Mouse (Mus musculus) ovary, adult 10 weeks (tissue): ENCODE data around the gene Prr12. TPM values are rescaled to one million over a fixed set of nuclear protein-coding genes. Genes with fewer than 3 reads are reported as not detected.

ENCODE experiments used
- polyA plus RNA-seq: library from polyadenylated mRNA; stranded (reverse); fragments of 350-450 nt; fragmentation: Illumina TruSeq; extraction: RNeasy Lipid Tissue Mini Kit (QIAGEN cat#74804); gene quantifications from one replicate; pipeline ENCODE4 v1.2.3, GENCODE M21; 2014

Prr12 gene
- 0.40 TPM for polyA plus RNA-seq

DNA sequence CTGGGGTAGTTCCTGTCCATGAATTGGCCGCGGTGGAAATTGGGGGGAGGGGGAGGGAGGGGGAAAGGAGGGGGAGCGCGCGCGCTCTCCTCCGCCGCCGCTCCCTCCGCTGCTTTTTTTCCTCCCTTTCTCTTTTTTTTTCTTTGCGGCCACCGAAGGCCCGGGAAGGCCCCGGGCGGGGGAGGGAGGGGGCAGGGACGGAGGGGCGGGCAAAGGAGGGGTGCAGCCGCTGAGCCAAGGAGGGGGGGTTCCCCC is at the start of gene Prr12:
Gene Prr12, minus strand, starts transcription at position 20 of the 255 bp plus-strand sequence.

DNA sequence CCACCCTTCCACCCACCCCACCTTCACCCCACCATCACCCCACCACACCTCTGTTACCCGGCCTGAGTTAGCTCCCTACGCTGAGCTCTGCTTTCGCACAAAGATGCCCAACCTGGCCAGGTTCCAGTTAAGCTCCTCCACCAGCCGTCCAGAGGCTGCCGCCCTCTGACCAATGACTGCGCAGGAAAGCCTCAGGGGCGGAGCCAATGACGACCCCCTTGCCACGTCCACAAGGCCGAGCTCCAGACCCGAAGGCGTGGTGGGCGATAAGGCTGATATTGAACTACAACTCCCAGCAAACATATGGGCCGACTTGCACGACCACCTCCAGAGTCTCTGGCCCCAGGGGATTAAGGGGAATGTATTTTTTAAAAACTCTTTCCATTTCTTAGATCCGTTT is 39.4 kb upstream of the Prr12 start, which contains the start of gene Rcn3:
Gene Rcn3, minus strand, starts transcription at position 174 of the 400 bp plus-strand sequence.

DNA sequence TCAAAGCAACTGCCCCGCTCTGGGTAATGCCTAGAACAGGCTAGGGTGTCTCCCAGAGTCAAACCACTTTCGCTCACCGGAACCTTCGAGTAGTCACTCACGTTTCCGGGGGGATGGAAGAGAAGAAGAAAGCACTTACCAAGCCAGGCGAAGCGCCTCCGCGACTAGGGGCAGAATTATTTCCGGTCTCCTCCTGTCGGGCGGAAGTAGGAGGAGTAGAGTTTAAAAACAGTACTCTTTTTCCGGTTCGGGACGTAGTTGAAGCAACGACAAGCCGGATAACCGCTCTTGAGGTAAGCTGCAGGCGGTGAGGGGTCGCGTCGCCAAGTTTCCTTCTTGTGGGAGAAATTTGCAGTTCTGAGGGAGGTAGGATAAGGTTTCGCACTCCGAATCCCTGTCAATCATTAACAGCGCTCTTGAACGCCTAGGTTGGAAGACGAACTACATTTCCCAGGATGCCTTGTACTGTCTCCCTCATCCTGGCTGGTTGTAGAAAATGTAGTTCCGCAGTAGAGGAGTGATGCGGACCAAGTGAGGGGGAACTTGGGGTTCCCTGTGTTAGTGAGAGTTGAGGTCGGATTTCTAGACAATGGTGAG is 9.7 kb upstream of the Prr12 start, which contains the start of the genes Nosip and Prrg2:
Gene Nosip, plus strand, starts transcription at position 191 of the 597 bp plus-strand sequence.
Gene Prrg2, minus strand, starts transcription at position 439 of the 597 bp plus-strand sequence.

DNA sequence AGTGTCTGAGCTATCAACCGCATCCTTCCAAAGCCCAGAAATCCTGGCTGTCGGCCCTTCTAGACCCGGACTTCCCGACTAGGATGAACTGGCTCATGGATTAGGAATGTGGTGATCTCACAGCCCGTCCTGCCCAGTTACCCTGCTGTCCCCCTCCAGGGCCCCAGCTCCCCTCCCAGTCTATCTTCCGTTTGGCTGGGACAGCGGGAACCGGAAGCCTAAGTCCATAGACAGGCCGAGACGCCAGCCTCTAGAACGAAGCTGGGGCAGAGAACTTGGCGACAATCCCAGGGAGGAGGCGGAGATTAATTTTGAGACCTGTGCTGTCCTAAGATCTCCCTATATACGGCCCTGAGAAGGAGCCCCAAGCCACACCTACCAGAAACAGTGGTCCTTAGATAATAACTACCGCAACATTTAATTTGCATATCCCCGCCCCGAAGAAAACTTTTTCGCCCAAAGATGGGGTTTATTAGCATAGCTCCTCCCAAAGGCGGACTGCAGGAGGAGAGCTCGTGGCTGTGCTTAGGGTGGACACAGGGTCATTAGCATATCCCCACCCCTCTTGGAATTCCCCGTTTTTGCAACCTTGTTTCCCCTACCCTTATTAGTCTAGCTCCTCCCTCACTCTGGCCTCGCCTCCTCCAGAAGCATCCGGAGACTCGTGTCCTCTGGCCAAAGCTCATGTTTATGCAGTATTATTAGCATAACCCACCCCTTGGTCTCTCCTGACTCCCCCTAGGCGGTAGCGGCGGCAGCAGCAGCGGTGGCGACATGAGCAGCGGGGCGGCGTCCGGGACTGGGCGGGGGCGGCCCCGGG is 35.2 kb downstream of the Prr12 start, which contains the start of gene Rras:
Gene Rras, plus strand, starts transcription at position 720 of the 820 bp plus-strand sequence.

DNA sequence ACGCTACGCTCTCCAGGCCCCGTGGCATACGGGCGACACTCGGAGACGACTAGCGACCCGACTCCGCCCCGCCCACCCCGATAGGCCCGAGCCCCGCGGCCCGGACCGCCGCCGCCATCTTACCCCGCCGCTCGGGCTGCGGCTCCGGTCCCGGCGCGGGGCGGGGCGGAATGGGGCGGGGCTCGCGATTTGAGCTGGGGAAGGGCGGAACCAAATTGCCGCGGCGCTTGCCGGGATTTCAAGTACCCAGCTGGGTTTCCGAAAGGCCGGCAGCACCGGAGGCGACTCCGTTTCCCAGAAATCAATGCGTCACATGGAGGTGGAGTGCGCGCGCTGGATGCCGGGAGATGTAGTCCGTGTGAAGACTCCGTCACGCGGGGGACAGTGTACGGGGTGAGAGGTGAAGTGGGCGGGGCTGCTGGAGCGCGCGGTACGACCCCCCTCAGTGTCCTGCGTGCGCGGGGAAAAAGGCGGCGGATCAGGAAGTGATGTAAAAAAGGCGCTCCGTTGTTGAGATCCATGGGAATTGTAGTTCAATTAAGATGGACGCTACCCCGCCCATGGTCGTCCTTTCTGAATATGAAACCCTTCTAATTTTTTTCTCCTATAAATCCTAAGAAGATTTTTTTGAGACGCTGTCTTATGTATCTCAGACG is 36.6 kb downstream of the Prr12 start, which contains the start of gene Scaf1:
Gene Scaf1, minus strand, starts transcription at position 407 of the 656 bp plus-strand sequence.

DNA sequence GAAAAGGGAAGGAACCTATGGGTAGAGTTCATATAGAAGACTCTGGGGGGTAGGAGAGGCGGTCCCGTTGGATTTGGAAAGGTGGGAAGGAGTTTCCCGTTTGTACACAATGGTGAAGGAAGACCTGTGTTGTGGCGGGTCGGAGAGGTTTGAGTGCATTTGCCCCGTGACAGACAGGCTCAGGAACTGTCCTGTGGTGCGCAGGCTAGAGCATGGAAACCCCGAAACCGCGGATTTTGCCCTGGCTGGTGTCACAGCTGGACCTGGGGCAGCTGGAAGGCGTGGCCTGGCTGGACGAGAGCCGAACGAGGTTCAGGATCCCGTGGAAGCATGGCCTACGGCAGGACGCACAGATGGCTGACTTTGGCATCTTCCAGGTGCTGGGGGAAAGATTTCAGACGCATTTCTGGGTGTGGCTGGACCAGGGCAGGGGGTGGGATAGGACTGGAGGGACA is 54.2 kb downstream of the Prr12 start, which contains the start of gene Bcl2l12:
Gene Bcl2l12, minus strand, starts transcription at position 212 of the 455 bp plus-strand sequence.

DNA sequence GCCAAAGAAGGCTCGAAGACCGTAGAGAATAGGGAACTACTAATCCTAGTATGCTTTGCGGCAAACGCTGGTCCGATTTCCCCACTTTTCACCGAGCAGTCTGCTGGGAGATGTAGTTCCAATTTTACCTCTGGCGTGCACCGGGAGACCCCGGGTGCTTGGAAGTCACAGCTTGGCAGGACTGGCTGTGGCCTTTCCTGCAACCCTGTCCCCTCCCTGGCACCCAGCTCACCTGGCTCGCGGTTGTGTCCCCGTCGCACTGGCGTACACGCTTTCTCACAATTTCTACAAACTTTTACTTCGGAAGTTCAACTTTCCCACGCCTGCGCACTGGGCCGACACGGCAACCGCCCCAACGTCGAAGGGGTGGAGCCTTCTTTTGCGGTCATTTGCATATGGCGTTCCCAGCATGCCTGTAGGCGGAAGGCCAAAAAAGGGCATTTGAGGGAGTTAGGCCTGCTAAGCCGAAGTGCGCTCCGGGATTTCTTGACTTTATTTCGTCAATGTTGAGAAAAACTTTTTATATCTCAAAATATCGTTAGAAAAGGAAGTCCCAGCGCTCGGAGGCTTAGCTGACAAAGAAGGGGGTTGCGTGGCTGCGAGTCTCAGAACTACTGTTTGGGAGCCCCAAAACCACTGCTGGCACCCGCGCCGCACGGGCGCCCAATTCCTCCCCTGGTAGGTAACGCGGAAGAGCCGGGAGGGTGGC is 55.3 kb downstream of the Prr12 start, which contains the start of gene Irf3:
Gene Irf3, plus strand, starts transcription at position 418 of the 709 bp plus-strand sequence.

DNA sequence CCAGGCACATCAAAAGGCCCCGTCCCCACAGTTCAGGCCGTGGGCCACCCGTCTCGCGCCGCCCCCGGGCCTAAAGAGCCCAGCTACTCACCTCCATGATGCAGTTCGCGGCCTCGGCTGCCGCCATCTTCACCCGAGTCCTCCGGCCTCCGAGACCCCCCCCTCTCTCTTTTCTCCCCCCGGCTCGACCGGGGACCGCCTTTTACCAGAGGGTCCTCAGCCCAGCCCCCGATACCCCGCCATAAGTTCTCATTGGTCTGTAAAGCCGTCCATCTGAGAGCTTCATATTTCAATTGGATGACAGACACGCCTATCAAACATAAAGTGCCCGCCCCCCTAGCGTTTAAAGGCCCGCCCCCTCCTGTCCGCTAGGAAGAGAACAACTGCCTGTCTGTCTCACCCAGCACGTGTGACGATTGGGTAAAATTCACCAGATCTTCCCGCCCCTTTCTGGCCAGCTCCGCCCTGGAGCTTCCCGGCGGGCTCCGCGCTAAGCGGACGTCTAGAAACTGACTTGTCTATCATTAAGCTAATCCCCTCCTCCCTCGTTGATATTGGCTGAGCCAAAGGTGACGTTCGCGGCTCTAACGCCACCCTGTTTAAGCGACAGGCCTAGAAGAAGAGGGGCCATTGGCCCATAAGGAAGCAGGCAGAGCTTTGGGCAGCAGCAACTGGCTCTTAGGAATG is 66.3 kb downstream of the Prr12 start, which contains the start of gene Prmt1:
Gene Prmt1, minus strand, starts transcription at position 377 of the 687 bp plus-strand sequence.

Other genes starting within 250 kb of the Prr12 start
- 5.9 TPM for gene Nup62, start 236.8 kb downstream of the Prr12 start, polyA plus RNA-seq
- not detected for gene Il4i1, start 236.5 kb downstream of the Prr12 start, polyA plus RNA-seq
- 5.8 TPM for gene Atf5, start 236.2 kb downstream of the Prr12 start, polyA plus RNA-seq
- 1.7 TPM for gene Akt1s1, start 203.9 kb downstream of the Prr12 start, polyA plus RNA-seq
- gene Tbc1d17, start 203.8 kb downstream of the Prr12 start, polyA plus RNA-seq, result 0.71 TPM
- not detected for gene Pnkp, start 195.7 kb downstream of the Prr12 start, polyA plus RNA-seq
- not detected for gene Ptov1, start 183.1 kb downstream of the Prr12 start, polyA plus RNA-seq
- 2.5 TPM for gene Med25, start 160.2 kb downstream of the Prr12 start, polyA plus RNA-seq
- 3.2 TPM for gene Fuz, start 156.8 kb downstream of the Prr12 start, polyA plus RNA-seq
- gene Ap2a1, start 123.4 kb downstream of the Prr12 start, polyA plus RNA-seq, result 20.6 TPM
- not detected for gene Tsks, start 109.7 kb downstream of the Prr12 start, polyA plus RNA-seq
- 0.88 TPM for gene Cpt1c, start 78.0 kb downstream of the Prr12 start, polyA plus RNA-seq
- gene Prmt1, start 66.3 kb downstream of the Prr12 start, polyA plus RNA-seq, result 8.2 TPM
- gene Irf3, start 55.2 kb downstream of the Prr12 start, polyA plus RNA-seq, result 8.4 TPM
- 2.0 TPM for gene Bcl2l12, start 54.2 kb downstream of the Prr12 start, polyA plus RNA-seq
- 2.2 TPM for gene Scaf1, start 36.5 kb downstream of the Prr12 start, polyA plus RNA-seq
- gene Rras, start 34.9 kb downstream of the Prr12 start, polyA plus RNA-seq, result 4.0 TPM
- 9.1 TPM for gene Nosip, start 9.5 kb upstream of the Prr12 start, polyA plus RNA-seq
- gene Prrg2, start 9.8 kb upstream of the Prr12 start, polyA plus RNA-seq, result 4.7 TPM
- 0.31 TPM for gene Rcn3, start 39.3 kb upstream of the Prr12 start, polyA plus RNA-seq
- gene Fcgrt, start 51.0 kb upstream of the Prr12 start, polyA plus RNA-seq, result 14.4 TPM
- gene Rps11, start 71.6 kb upstream of the Prr12 start, polyA plus RNA-seq, result 474 TPM
- gene Rpl13a, start 75.9 kb upstream of the Prr12 start, polyA plus RNA-seq, result 557 TPM
- not detected for gene Gm45713, start 83.3 kb upstream of the Prr12 start, polyA plus RNA-seq
- gene Flt3l, start 83.6 kb upstream of the Prr12 start, polyA plus RNA-seq, result 3.9 TPM
- gene Pih1d1, start 101.4 kb upstream of the Prr12 start, polyA plus RNA-seq, result 2.1 TPM
- 0.88 TPM for gene Aldh16a1, start 101.7 kb upstream of the Prr12 start, polyA plus RNA-seq
- gene Slc17a7, start 111.1 kb upstream of the Prr12 start, polyA plus RNA-seq, result not detected
- gene Gfy, start 126.7 kb upstream of the Prr12 start, polyA plus RNA-seq, result not detected
- gene Pth2, start 128.1 kb upstream of the Prr12 start, polyA plus RNA-seq, result not detected
- gene Ccdc155, start 152.0 kb upstream of the Prr12 start, polyA plus RNA-seq, result not detected
- not detected for gene Dkkl1, start 159.3 kb upstream of the Prr12 start, polyA plus RNA-seq
- 10.9 TPM for gene Tead2, start 162.9 kb upstream of the Prr12 start, polyA plus RNA-seq
- not detected for gene Cd37, start 186.2 kb upstream of the Prr12 start, polyA plus RNA-seq
- not detected for gene Slc6a16, start 188.2 kb upstream of the Prr12 start, polyA plus RNA-seq
- not detected for gene Slc6a21, start 224.6 kb upstream of the Prr12 start, polyA plus RNA-seq